ENCODE assay signal across 31 mouse cellular contexts in the genomic region with DNA sequence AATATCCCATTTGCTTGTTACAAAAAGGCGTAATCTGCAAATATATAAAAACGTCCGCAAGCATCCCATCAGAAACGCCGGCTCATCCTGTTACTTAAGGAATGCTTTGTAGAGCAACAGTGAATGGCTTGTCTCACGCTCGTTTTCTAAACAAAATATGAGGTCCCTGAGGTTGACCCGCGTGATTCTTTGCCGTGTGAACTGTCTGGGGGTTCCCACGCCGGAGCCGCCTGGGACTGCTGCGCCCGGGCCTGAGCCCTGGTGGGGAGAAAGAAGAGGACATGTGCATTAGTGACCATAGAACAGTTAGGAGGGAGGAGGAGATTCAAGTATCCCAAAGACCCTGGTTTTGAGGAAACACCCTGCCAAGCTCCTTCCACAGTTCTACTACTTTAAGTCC.
DNase-seq lines count a peak whose midpoint lies in the region; ATAC-seq and TF ChIP-seq lines count a peak whose summit lies in the region.
"Had no signal": no experiment of that assay in that cellular context is flagged by ENCODE, and none has a peak within 500 bp of the region (broad histone marks: within the 10 kb centered on the region; RNA-seq: fewer than 3 reads in every experiment).

No protein-coding gene starts in this region.

- 72% methylated on average over 15 of the region's 15 CpGs for WGBS in midbrain, embryonic 10.5 days
- WGBS in midbrain, postnatal 0 days = 42% methylated on average over 15 of the region's 15 CpGs
- WGBS in hindbrain, embryonic 13.5 days = 28% methylated on average over 15 of the region's 15 CpGs
- 31% methylated on average over 15 of the region's 15 CpGs for WGBS in neural tube, embryonic 12.5 days

- TF ChIP-seq CTCF in midbrain, postnatal 0 days (IDR thresholded peaks at IDR 0.05) = no peak
- TF ChIP-seq CTCF in gastrocnemius, adult 2 months (IDR thresholded peaks at IDR 0.05) = no peak

- no peaks in the 10 kb centered on the region for H3K27me3 ChIP-seq in midbrain, embryonic 10.5 days (ENCODE audit: low read depth, poor library complexity, severe bottlenecking)
- no peaks in the 10 kb centered on the region for H3K27me3 ChIP-seq in midbrain, postnatal 0 days (ENCODE audit: insufficient read depth, low read length)
- no peaks in the 10 kb centered on the region for H3K27me3 ChIP-seq in hindbrain, embryonic 13.5 days
- no peaks in the 10 kb centered on the region for H3K27me3 ChIP-seq in neural tube, embryonic 12.5 days (replicated peaks)
- H3K27me3 ChIP-seq: CH12.LX; hindbrain, embryonic 15.5 days; intestine, embryonic 15.5 days; limb, embryonic 12.5 days; liver, embryonic 15.5 days had no signal

- ATAC-seq in midbrain, postnatal 0 days (ENCODE audit: low FRiP score) = no peak
- no peak for ATAC-seq in hindbrain, embryonic 13.5 days (ENCODE audit: low FRiP score)
- ATAC-seq in neural tube, embryonic 12.5 days (ENCODE audit: low FRiP score, low read depth) = peak; percentile 25; the same call in 1 of the 2 replicates
- ATAC-seq: activated CD4-positive, CD25-positive, alpha-beta regulatory T cell, adult 4 months; forebrain, postnatal 0 days; intestine, embryonic 15.5 days had no signal

- H3K4me1 ChIP-seq in midbrain, embryonic 10.5 days = peaks cover 18% of the 10 kb centered on the region
- H3K4me1 ChIP-seq in midbrain, postnatal 0 days (ENCODE audit: insufficient read depth, low read length) = no peaks in the 10 kb centered on the region
- H3K4me1 ChIP-seq in hindbrain, embryonic 13.5 days (replicated peaks) = peaks cover 5% of the 10 kb centered on the region
- peaks cover 16% of the 10 kb centered on the region for H3K4me1 ChIP-seq in neural tube, embryonic 12.5 days
- H3K4me1 ChIP-seq: hindbrain, embryonic 15.5 days; intestine, embryonic 15.5 days; limb, embryonic 12.5 days; liver, embryonic 15.5 days had no signal

- no peak overlapping the region for H3K9ac ChIP-seq in midbrain, postnatal 0 days (replicated peaks; ENCODE audit: low read length, poor library complexity, severe bottlenecking)
- H3K9ac ChIP-seq in hindbrain, embryonic 13.5 days = peak overlapping the region; percentile 49; the same call in 1 of the 2 replicates
- H3K9ac ChIP-seq in neural tube, embryonic 12.5 days = no peak overlapping the region
- H3K9ac ChIP-seq: forebrain, postnatal 0 days; hindbrain, embryonic 15.5 days; intestine, embryonic 15.5 days; limb, embryonic 12.5 days; liver, embryonic 15.5 days; lung, embryonic 14.5 days had no signal

- peak overlapping the region; percentile 68; the same call in 1 of the 2 replicates for H3K27ac ChIP-seq in midbrain, embryonic 10.5 days (replicated peaks)
- no peak overlapping the region for H3K27ac ChIP-seq in midbrain, postnatal 0 days (ENCODE audit: low read depth, low read length)
- no peak overlapping the region for H3K27ac ChIP-seq in hindbrain, embryonic 13.5 days
- no peak overlapping the region for H3K27ac ChIP-seq in neural tube, embryonic 12.5 days
- H3K27ac ChIP-seq in gastrocnemius, adult 2 months = no peak overlapping the region
- H3K27ac ChIP-seq: hindbrain, embryonic 15.5 days; intestine, embryonic 15.5 days; limb, embryonic 12.5 days; liver, embryonic 15.5 days; stomach, postnatal 0 days had no signal

- H3K9me3 ChIP-seq in midbrain, embryonic 10.5 days (replicated peaks) = no peaks in the 10 kb centered on the region
- H3K9me3 ChIP-seq in midbrain, postnatal 0 days (ENCODE audit: low read length) = no peaks in the 10 kb centered on the region
- no peaks in the 10 kb centered on the region for H3K9me3 ChIP-seq in hindbrain, embryonic 13.5 days
- no peaks in the 10 kb centered on the region for H3K9me3 ChIP-seq in neural tube, embryonic 12.5 days
- H3K9me3 ChIP-seq: hindbrain, embryonic 15.5 days; intestine, embryonic 15.5 days; limb, embryonic 12.5 days; liver, embryonic 15.5 days had no signal

- H3K4me3 ChIP-seq in midbrain, embryonic 10.5 days = no peak overlapping the region
- H3K4me3 ChIP-seq in midbrain, postnatal 0 days (ENCODE audit: low read depth, low read length) = no peak overlapping the region
- no peak overlapping the region for H3K4me3 ChIP-seq in hindbrain, embryonic 13.5 days
- no peak overlapping the region for H3K4me3 ChIP-seq in neural tube, embryonic 12.5 days
- no peak overlapping the region for H3K4me3 ChIP-seq in gastrocnemius, adult 2 months
- H3K4me3 ChIP-seq: erythroblast, embryonic 14.5 days; hindbrain, embryonic 15.5 days; intestine, embryonic 15.5 days; limb, embryonic 12.5 days; liver, embryonic 15.5 days had no signal

- intact Hi-C loops in gastrocnemius, adult 2 months (cut with DNase I) = loop anchor here (10.0 kb wide), 1 partner anchor 341 kb away; a partner anchor contains a TSS

- peaks cover 85% of the 10 kb centered on the region for H3K36me3 ChIP-seq in midbrain, embryonic 10.5 days
- H3K36me3 ChIP-seq in midbrain, postnatal 0 days (ENCODE audit: insufficient read depth, low read length) = peaks cover 28% of the 10 kb centered on the region
- H3K36me3 ChIP-seq in hindbrain, embryonic 13.5 days = peaks cover 45% of the 10 kb centered on the region
- H3K36me3 ChIP-seq in neural tube, embryonic 12.5 days = peaks cover 49% of the 10 kb centered on the region

- DNase-seq in embryo, embryonic 10.5 days (ENCODE audit: low spot score) = peak; percentile 31
- no peak for DNase-seq in embryo, embryonic 10 days (ENCODE audit: low spot score)
- peak; percentile 31 for DNase-seq in midbrain, embryonic 10.5 days (ENCODE audit: low spot score)
- DNase-seq in midbrain, postnatal 0 days (ENCODE audit: low spot score) = no peak
- no peak for DNase-seq in cerebellum, postnatal 25 days
- DNase-seq in gastrocnemius, adult 2 months = no peak
- DNase-seq: adrenal gland, adult 2 months; adrenal gland, postnatal 36 days; cerebellum, adult 18-20 months; cerebellum, postnatal 14 days; forebrain, postnatal 0 days; gastrocnemius, postnatal 10 days; heart, postnatal 14 days; kidney, adult 2 months; kidney, postnatal 10 days; layer of hippocampus, adult 9-11 months; lung, embryonic 14.5 days; lung, postnatal 14 days; right cerebral cortex, postnatal 4 days; thymus, adult 18-20 months; thymus, postnatal 25 days had no signal

- H3K4me2 ChIP-seq in midbrain, postnatal 0 days (ENCODE audit: low read depth, low read length, poor library complexity, severe bottlenecking) = no peak overlapping the region
- no peak overlapping the region for H3K4me2 ChIP-seq in hindbrain, embryonic 13.5 days
- no peak overlapping the region for H3K4me2 ChIP-seq in neural tube, embryonic 12.5 days (replicated peaks)
- H3K4me2 ChIP-seq: hindbrain, embryonic 15.5 days; intestine, embryonic 15.5 days; limb, embryonic 12.5 days; liver, embryonic 15.5 days; lung, embryonic 14.5 days had no signal

Comparison
In these comparisons a context has a peak if more than half of its experiments do, and no peak if none do; other contexts are left out.
1. DNase-seq: peak in embryo, embryonic 10.5 days (single experiment) and midbrain, embryonic 10.5 days (single experiment); none in embryo, embryonic 10 days (single experiment), midbrain, postnatal 0 days (single experiment), cerebellum, postnatal 25 days (0 of 2) and gastrocnemius, adult 2 months (single experiment).